Mouse (Mus musculus): ENCODE results near the gene Elmsan1.

DNA sequence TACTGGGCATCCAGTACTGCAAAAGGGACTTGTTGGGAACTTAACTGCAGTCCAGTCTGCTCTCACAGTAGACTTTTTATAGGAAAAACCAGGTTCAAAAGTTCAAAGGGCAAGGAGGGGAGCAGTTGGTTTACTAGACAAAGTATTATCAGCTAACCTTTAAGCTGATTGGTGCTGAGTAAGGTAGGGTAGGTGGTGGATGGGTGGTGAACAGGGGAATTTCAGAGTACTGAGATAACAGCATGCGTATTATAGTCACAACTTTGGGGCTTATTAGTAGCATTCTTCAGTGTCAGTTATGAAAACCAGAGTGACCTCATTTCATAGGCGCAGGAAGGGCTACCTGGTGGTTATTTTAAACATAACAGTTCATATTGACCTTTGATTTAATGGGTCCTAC, 119.1 kb downstream of the Elmsan1 start:
- no peak for TF ChIP-seq POLR2A (IDR thresholded peaks at IDR 0.05; ENCODE audit: control insufficient read depth, extremely low read depth, insufficient read depth, low read length, poor library complexity)
- TF ChIP-seq CTCF (IDR thresholded peaks at IDR 0.05; ENCODE audit: borderline replicate concordance, control insufficient read depth, extremely low read depth, insufficient read depth, low read length, poor library complexity): no peak
